Mouse (Mus musculus) erythroblast, adult 5-6 weeks (primary cell): ENCODE data around the gene Ergic1. TPM values are rescaled to one million over a fixed set of nuclear protein-coding genes. Genes with fewer than 3 reads are reported as not detected.

Source experiments
- ATAC-seq: replicated peaks from 2 replicates; pipeline ENCODE4 v1.8.0; 2016; ENCODE audit warnings: moderate number of reproducible peaks, mild to moderate bottlenecking, moderate TSS enrichment, inconsistent platforms; ENCODE audit not compliant: poor library complexity, low FRiP score, severe bottlenecking
- total RNA-seq, 2 experiments: library from RNA; stranded (forward) in 1 of 2; stranded (reverse) in 1 of 2; fragments of 150-400 nt in 1 of 2; fragments of 200-764, 138-1000 nt in 1 of 2; gene quantifications; 2 replicates each; pipeline versions ENCODE4 v1.2.3 to v1.2.4; 2015 to 2017; ENCODE audit warnings: low replicate concordance in 2 of 2

Gene Ergic1
- total RNA-seq, 2 experiments from 2014 or later = 10.3 to 26.1 TPM

- no peak for ATAC-seq
These were observed 34.3 kb downstream of the Ergic1 start for GRCm38 (mm10) chr17:26595448-26596167.

- ATAC-seq = no peak
These were observed 34.9 kb downstream of the Ergic1 start for GRCm38 (mm10) chr17:26596168-26596658.

- no peak for ATAC-seq
These were observed 35.7 kb downstream of the Ergic1 start for GRCm38 (mm10) chr17:26596856-26597481.

GRCm38 (mm10) chr17:26598845-26599244, 37.6 kb downstream of the Ergic1 start:
- no peak for ATAC-seq

- peak; percentile 72 for ATAC-seq
These were observed 39.7 kb downstream of the Ergic1 start for GRCm38 (mm10) chr17:26600913-26601447.

GRCm38 (mm10) chr17:26601514-26601913, 40.2 kb downstream of the Ergic1 start:
- no peak for ATAC-seq

- ATAC-seq = no peak
These were observed 40.6 kb downstream of the Ergic1 start for GRCm38 (mm10) chr17:26601926-26602325.

- no peak for ATAC-seq
These were observed 41.1 kb downstream of the Ergic1 start for GRCm38 (mm10) chr17:26602371-26602885.

GRCm38 (mm10) chr17:26603311-26603710, 42.0 kb downstream of the Ergic1 start:
- ATAC-seq = no peak

- ATAC-seq = no peak
These were observed 44.3 kb downstream of the Ergic1 start for GRCm38 (mm10) chr17:26605636-26606035.

- ATAC-seq = no peak
These were observed 45.2 kb downstream of the Ergic1 start for GRCm38 (mm10) chr17:26606516-26606915.

GRCm38 (mm10) chr17:26608348-26608747, 47.1 kb downstream of the Ergic1 start:
- ATAC-seq = no peak

GRCm38 (mm10) chr17:26608877-26609276, 47.6 kb downstream of the Ergic1 start:
- ATAC-seq = no peak

- ATAC-seq = no peak
These were observed 48.5 kb downstream of the Ergic1 start for GRCm38 (mm10) chr17:26609820-26610219.

- ATAC-seq = no peak
These were observed 50.0 kb downstream of the Ergic1 start for GRCm38 (mm10) chr17:26611328-26611727.

GRCm38 (mm10) chr17:26611918-26612317, 50.6 kb downstream of the Ergic1 start:
- no peak for ATAC-seq

- ATAC-seq = no peak
These were observed 53.0 kb downstream of the Ergic1 start for GRCm38 (mm10) chr17:26614286-26614685.

- no peak for ATAC-seq
These were observed 53.6 kb downstream of the Ergic1 start for GRCm38 (mm10) chr17:26614708-26615486.

GRCm38 (mm10) chr17:26616696-26617095, 55.4 kb downstream of the Ergic1 start:
- ATAC-seq = no peak

GRCm38 (mm10) chr17:26618498-26618897, 57.2 kb downstream of the Ergic1 start:
- ATAC-seq = no peak
